Mouse (Mus musculus) liver, embryonic 14.5 days (tissue): ENCODE data around the gene Prr23a3. TPM values are rescaled to one million over a fixed set of nuclear protein-coding genes. Genes with fewer than 3 reads are reported as not detected.

ENCODE experiments used
- ATAC-seq: fragments of 200-750 bp; cut with Nextera tagmentation; 2 replicates; pipeline ENCODE4 v1.8.0; 2017; ENCODE audit warnings: moderate number of reproducible peaks, mild to moderate bottlenecking, moderate library complexity; ENCODE audit not compliant: insufficient read depth
- DNase-seq, 3 experiments: peaks; one replicate each; pipeline ENCODE4 v3.0.0-alpha.2; 2012 to 2013; ENCODE audit warnings: low read depth in 3 of 3, low spot score in 3 of 3
- H3K27ac ChIP-seq: fragments of 300-500 bp; sonication (generic); 2 replicates; pipeline ENCODE4 v1.5.1; 2014; ENCODE audit warnings: moderate library complexity, mild to moderate bottlenecking, control low read depth, inconsistent platforms
- H3K27me3 ChIP-seq: fragments of 300-500 bp; sonication (generic); 2 replicates; pipeline ENCODE4 v1.6.1; 2014; ENCODE audit warnings: mild to moderate bottlenecking, low read length, moderate library complexity; ENCODE audit not compliant: control insufficient read depth, insufficient read depth
- H3K36me3 ChIP-seq: fragments of 300-500 bp; sonication (generic); replicated peaks from 2 replicates; pipeline ENCODE4 v1.6.1; 2014; ENCODE audit warnings: low read depth; ENCODE audit not compliant: control insufficient read depth, insufficient read depth
- H3K4me1 ChIP-seq, 2 experiments: fragments of 200-500 bp in 1 of 2; fragments of 300-500 bp in 1 of 2; sonication (generic) in 1 of 2; replicated peaks; 2 replicates each; pipeline ENCODE4 v1.6.1; 2012 to 2014; ENCODE audit warnings: antibody characterized with exemption in 1 of 2, inconsistent platforms in 1 of 2, low read length in 1 of 2; ENCODE audit not compliant: control insufficient read depth in 2 of 2, insufficient read depth in 2 of 2
- H3K4me2 ChIP-seq: fragments of 300-500 bp; sonication (generic); 2 replicates; pipeline ENCODE4 v1.6.1; 2014; ENCODE audit warnings: low read depth, mild to moderate bottlenecking, control low read depth, moderate library complexity
- H3K4me3 ChIP-seq, 2 experiments: fragments of 200-500 bp in 1 of 2; fragments of 300-500 bp in 1 of 2; sonication (generic) in 1 of 2; 2 replicates each; pipeline ENCODE4 v1.5.1; 2012 to 2014; ENCODE audit warnings: low read depth in 2 of 2, low read length in 2 of 2, mild to moderate bottlenecking in 2 of 2, control low read depth in 1 of 2, inconsistent platforms in 1 of 2, moderate library complexity in 1 of 2; ENCODE audit not compliant: insufficient read depth in 1 of 2
- H3K9ac ChIP-seq: fragments of 300-500 bp; sonication (generic); replicated peaks from 2 replicates; pipeline ENCODE4 v1.6.1; 2014; ENCODE audit warnings: mild to moderate bottlenecking, control low read depth, moderate library complexity
- H3K9me3 ChIP-seq: fragments of 300-500 bp; sonication (generic); 2 replicates; pipeline ENCODE4 v1.6.1; 2016; ENCODE audit warnings: low read length, mixed read lengths; ENCODE audit not compliant: control insufficient read depth
- CTCF ChIP-seq: IDR thresholded peaks from 2 replicates; pipeline ENCODE4 v1.5.1; 2016; ENCODE audit warnings: antibody characterized with exemption, low read depth, control low read depth
- EP300 ChIP-seq: IDR thresholded peaks from 2 replicates; pipeline ENCODE4 v1.6.1; 2016; ENCODE audit warnings: antibody characterized with exemption, low read depth
- WGBS: fragments of 180-500 bp; shearing (Covaris S2); extraction: QIAGEN DNeasy Blood & Tissue Kit; methylation state at CpG from one replicate; pipeline ENCODE4 v1.1.7; 2014; ENCODE audit not compliant: insufficient replicate concordance; 5-methylcytosine and 5-hydroxymethylcytosine counted together
- polyA plus RNA-seq, 2 experiments: library from polyadenylated mRNA; depleted of rRNA in 1 of 2; stranded (reverse) in 1 of 2; unstranded in 1 of 2; fragments of >200 nt; fragmentation: Nextera tagmentation in 1 of 2; extraction: Ambion mirVana in 1 of 2; gene quantifications; 2 replicates each; pipeline versions ENCODE4 v1.2.1 to v1.2.3; 2012 to 2014

Prr23a3 gene
- polyA plus RNA-seq, 2 experiments, result not detected

GRCm38 (mm10) chr9:98820461-98820860 lies 44.1 kb upstream of the Prr23a3 start:
- DNase-seq, result no peak
- Histone ChIP-seq H3K4me3 (no peak overlapping the region), H3K9ac (no peak overlapping the region), H3K4me2 (no peak overlapping the region), H3K27ac (no peak overlapping the region), H3K27me3 (no peaks in the 10 kb centered on the region), H3K4me1 (no peaks in the 10 kb centered on the region), H3K36me3 (no peaks in the 10 kb centered on the region), H3K9me3 (no peaks in the 10 kb centered on the region)
- TF ChIP-seq EP300, result no peak
- TF ChIP-seq CTCF, result no peak
- ATAC-seq, result no peak
- 50% methylated on average over 4 of the region's 4 CpGs for WGBS

- TF ChIP-seq CTCF, result no peak
- no peak for TF ChIP-seq EP300
Measured at GRCm38 (mm10) chr9:98821067-98821466, 43.5 kb upstream of the Prr23a3 start.

GRCm38 (mm10) chr9:98823805-98824204 lies 40.8 kb upstream of the Prr23a3 start:
- H3K4me3 ChIP-seq, result no peak overlapping the region
- no peaks in the 10 kb centered on the region for H3K9me3 ChIP-seq
- no peak overlapping the region for H3K27ac ChIP-seq
- no peak for ATAC-seq
- no peaks in the 10 kb centered on the region for H3K27me3 ChIP-seq
- no peaks in the 10 kb centered on the region for H3K4me1 ChIP-seq
- no peak overlapping the region for H3K9ac ChIP-seq
- no peak for TF ChIP-seq EP300
- TF ChIP-seq CTCF, result no peak
- H3K4me2 ChIP-seq, result no peak overlapping the region
- 58% methylated on average over 7 of the region's 7 CpGs for WGBS
- DNase-seq, result no peak
- no peaks in the 10 kb centered on the region for H3K36me3 ChIP-seq

More at GRCm38 (mm10) chr9:98821067-98821466, 43.5 kb upstream of the Prr23a3 start:
- H3K9ac ChIP-seq, result no peak overlapping the region
- no peak overlapping the region for H3K27ac ChIP-seq
- no peaks in the 10 kb centered on the region for H3K9me3 ChIP-seq
- H3K4me3 ChIP-seq, result no peak overlapping the region
- H3K4me1 ChIP-seq, result no peaks in the 10 kb centered on the region
- ATAC-seq, result no peak
- no peaks in the 10 kb centered on the region for H3K27me3 ChIP-seq
- no peak for DNase-seq
- H3K36me3 ChIP-seq, result no peaks in the 10 kb centered on the region
- no peak overlapping the region for H3K4me2 ChIP-seq

GRCm38 (mm10) chr9:98829508-98829907 lies 35.1 kb upstream of the Prr23a3 start:
- H3K4me3 ChIP-seq, result no peak overlapping the region
- H3K4me2 ChIP-seq, result no peak overlapping the region
- no peaks in the 10 kb centered on the region for H3K27me3 ChIP-seq
- H3K9ac ChIP-seq, result no peak overlapping the region
- H3K9me3 ChIP-seq, result no peaks in the 10 kb centered on the region
- 44% methylated on average over 5 of the region's 5 CpGs for WGBS
- H3K36me3 ChIP-seq, result no peaks in the 10 kb centered on the region
- no peak for DNase-seq
- no peak for ATAC-seq
- H3K27ac ChIP-seq, result no peak overlapping the region
- H3K4me1 ChIP-seq, result no peaks in the 10 kb centered on the region
- no peak for TF ChIP-seq EP300
- no peak for TF ChIP-seq CTCF

- 54% methylated on average over 7 of the region's 7 CpGs for WGBS
- no peaks in the 10 kb centered on the region for H3K36me3 ChIP-seq
- no peak for DNase-seq
- no peak for ATAC-seq
- H3K4me3 ChIP-seq, result no peak overlapping the region
- H3K27me3 ChIP-seq, result no peaks in the 10 kb centered on the region
- no peaks in the 10 kb centered on the region for H3K4me1 ChIP-seq
- no peak overlapping the region for H3K9ac ChIP-seq
- TF ChIP-seq CTCF (no peak), EP300 (no peak)
- H3K4me2 ChIP-seq, result no peak overlapping the region
- no peak overlapping the region for H3K27ac ChIP-seq
- H3K9me3 ChIP-seq, result no peaks in the 10 kb centered on the region
Measured at GRCm38 (mm10) chr9:98837537-98838074, 27.0 kb upstream of the Prr23a3 start.
